Mouse (Mus musculus) heart, embryonic 12.5 days (tissue): ENCODE data around the gene Ston2. TPM values are rescaled to one million over a fixed set of nuclear protein-coding genes. Genes with fewer than 3 reads are reported as not detected.
A peak's percentile ranks its signal among the peaks of the same experiment; 100 is the strongest.

Experiments
- ATAC-seq: fragments of 200-750 bp; cut with Nextera tagmentation; 2 replicates; pipeline ENCODE4 v1.8.0; 2017; ENCODE audit warnings: moderate TSS enrichment, moderate library complexity; ENCODE audit not compliant: insufficient number of reproducible peaks, low FRiP score
- H3K27ac ChIP-seq: fragments of 300-500 bp; sonication (generic); 2 replicates; pipeline ENCODE4 v1.5.1; 2016; ENCODE audit warnings: mild to moderate bottlenecking, moderate library complexity; ENCODE audit not compliant: poor library complexity, severe bottlenecking
- H3K27me3 ChIP-seq: fragments of 300-500 bp; sonication (generic); replicated peaks from 2 replicates; pipeline ENCODE4 v1.6.1; 2016; ENCODE audit warnings: mild to moderate bottlenecking, moderate library complexity
- H3K36me3 ChIP-seq: fragments of 300-500 bp; sonication (generic); 2 replicates; pipeline ENCODE4 v1.6.1; 2016; ENCODE audit warnings: mild to moderate bottlenecking, moderate library complexity
- H3K4me1 ChIP-seq: fragments of 300-500 bp; sonication (generic); replicated peaks from 2 replicates; pipeline ENCODE4 v1.6.1; 2016; ENCODE audit warnings: mild to moderate bottlenecking
- H3K4me2 ChIP-seq: fragments of 300-500 bp; sonication (generic); 2 replicates; pipeline ENCODE4 v1.6.1; 2016; ENCODE audit warnings: mild to moderate bottlenecking, moderate library complexity
- H3K4me3 ChIP-seq: fragments of 300-500 bp; sonication (generic); 2 replicates; pipeline ENCODE4 v1.5.1; 2016; ENCODE audit warnings: mild to moderate bottlenecking
- H3K9ac ChIP-seq: fragments of 300-500 bp; sonication (generic); 2 replicates; pipeline ENCODE4 v1.6.1; 2016; ENCODE audit warnings: mild to moderate bottlenecking, moderate library complexity
- H3K9me3 ChIP-seq: fragments of 300-500 bp; sonication (generic); replicated peaks from 2 replicates; pipeline ENCODE4 v1.6.1; 2016; ENCODE audit warnings: mild to moderate bottlenecking, moderate library complexity
- WGBS: fragments of 180-500 bp; shearing (Covaris S2); methylation state at CpG from one replicate; pipeline ENCODE4 v1.1.7; 2016; 5-methylcytosine and 5-hydroxymethylcytosine counted together
- polyA plus RNA-seq: library from polyadenylated mRNA; unstranded; fragments of >200 nt; fragmentation: Nextera tagmentation; extraction: Ambion mirVana; gene quantifications from 2 replicates; pipeline ENCODE4 v1.2.1, GENCODE M21; 2016

Ston2 gene
- polyA plus RNA-seq, 1 experiment from 2014 or later: 4.9 TPM

DNA sequence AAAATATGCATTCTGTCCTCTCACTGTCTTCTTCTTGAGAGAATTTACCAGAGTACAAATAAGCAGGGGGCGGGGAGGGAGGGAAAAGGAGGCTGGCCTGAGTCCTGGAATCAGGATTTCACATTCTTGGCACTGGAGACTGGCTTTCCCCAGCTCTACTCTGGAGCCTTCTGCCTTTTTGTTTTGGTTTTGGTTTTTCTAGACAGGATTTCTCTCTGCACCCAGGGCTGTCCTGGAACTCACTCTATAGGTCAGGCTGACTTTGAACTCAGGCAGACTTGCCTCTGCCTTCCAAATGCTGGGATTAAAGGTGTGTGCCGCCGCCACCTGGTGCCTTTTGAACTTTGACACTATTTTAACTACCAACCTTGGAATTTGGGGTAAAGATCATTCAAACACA, 149.8 kb downstream of the Ston2 start:
- Histone ChIP-seq H3K9me3 (no peaks in the 10 kb centered on the region), H3K27ac (no peak overlapping the region), H3K9ac (no peak overlapping the region), H3K4me1 (peaks cover 12% of the 10 kb centered on the region), H3K27me3 (0 out of 2 replicates have a peak, but pooled peaks cover 4% of the 10 kb centered on the region), H3K4me3 (no peak overlapping the region), H3K36me3 (no peaks in the 10 kb centered on the region), H3K4me2 (no peak overlapping the region)
- WGBS: 73% methylated on average over 3 of the region's 3 CpGs
- no peak for ATAC-seq

DNA sequence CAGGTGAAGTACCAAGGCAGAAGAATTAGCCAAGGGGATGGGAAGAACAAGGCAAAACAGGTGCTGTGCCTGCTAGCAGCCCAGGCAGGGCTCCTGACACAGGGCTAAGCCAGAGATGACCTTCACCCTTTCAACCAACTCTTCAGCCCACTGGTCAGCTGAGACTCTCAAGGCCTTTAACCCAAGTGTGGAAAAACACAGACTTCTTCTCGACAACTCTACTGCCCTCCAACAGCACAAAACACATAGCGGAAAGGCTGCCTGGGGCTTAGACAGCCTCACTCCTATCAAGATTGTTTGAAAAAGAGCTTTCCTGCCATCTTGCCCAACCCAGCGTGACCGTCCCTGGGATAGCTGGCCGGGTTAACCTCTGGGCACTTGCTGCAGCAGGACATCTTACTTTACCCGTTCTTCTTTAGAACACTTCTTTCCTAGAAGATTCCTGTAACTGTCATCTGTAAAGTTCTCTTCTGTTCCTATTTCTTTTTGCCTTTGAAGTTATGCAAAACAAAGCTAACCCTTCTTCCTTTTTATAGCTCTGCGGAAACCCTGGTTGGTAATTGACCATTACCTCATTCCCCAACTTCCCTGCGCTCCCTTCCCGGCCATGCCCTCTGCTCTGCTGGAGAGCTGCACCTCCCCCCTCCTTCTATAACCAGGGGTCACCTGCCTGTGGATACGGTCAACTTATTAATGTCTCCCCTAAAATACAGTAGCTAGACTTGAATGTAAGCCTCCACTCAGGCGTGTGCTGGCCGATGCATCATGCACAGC, 150.9 kb downstream of the Ston2 start:
- no peak for ATAC-seq
- Histone ChIP-seq H3K4me3 (no peak overlapping the region), H3K9me3 (no peaks in the 10 kb centered on the region), H3K4me2 (no peak overlapping the region), H3K27me3 (0 out of 2 replicates have a peak, but pooled peaks cover 4% of the 10 kb centered on the region), H3K4me1 (peaks cover 12% of the 10 kb centered on the region), H3K9ac (no peak overlapping the region), H3K27ac (no peak overlapping the region), H3K36me3 (no peaks in the 10 kb centered on the region)
- 84% methylated on average over 12 of the region's 12 CpGs for WGBS

DNA sequence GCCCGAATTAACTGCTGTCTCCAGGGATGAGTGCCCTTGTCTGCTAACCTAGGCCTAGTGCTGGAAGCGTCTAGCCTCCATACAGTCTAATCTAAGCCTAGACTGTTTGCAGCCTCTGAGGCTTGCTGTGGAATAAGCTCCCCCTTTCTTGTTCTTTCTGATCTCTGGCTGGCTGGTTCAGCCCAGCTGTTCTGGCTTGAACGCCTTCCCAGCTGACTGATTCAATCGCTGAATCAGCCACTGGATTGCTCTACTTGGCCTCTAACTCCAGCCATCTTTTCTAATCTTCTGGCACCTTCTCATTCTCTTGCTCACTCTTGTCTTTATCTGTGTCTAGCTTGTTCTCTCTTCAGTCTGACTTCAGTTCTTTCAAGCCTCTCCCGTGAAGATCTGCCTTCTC, 161.7 kb downstream of the Ston2 start:
- Histone ChIP-seq H3K4me3 (no peak overlapping the region), H3K4me2 (no peak overlapping the region), H3K9ac (no peak overlapping the region), H3K4me1 (no peaks in the 10 kb centered on the region), H3K9me3 (no peaks in the 10 kb centered on the region), H3K27me3 (no peaks in the 10 kb centered on the region), H3K36me3 (no peaks in the 10 kb centered on the region), H3K27ac (no peak overlapping the region)
- no peak for ATAC-seq
- WGBS: 69% methylated on average over 5 of the region's 5 CpGs

DNA sequence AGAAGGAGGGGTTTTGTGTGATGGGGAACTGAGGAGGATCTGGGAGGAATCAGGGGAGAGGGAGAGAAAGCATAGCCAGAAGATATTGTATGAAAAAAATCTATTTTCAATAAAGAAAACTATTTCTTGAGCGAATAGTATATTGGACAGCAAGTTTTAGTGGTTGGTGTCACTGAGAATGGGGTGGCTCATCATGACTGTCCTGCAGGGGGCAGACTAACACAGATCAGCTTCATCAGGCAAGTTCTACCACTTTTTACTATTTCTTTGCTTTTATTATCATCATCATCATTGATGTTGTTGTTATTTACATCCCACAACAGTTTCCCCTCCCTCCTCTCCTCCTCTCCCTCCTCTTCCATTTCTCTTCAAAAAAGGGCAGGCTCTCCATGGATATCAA, 163.2 kb downstream of the Ston2 start:
- Histone ChIP-seq H3K36me3 (no peaks in the 10 kb centered on the region), H3K9me3 (no peaks in the 10 kb centered on the region), H3K4me1 (no peaks in the 10 kb centered on the region), H3K4me2 (no peak overlapping the region), H3K27me3 (no peaks in the 10 kb centered on the region), H3K27ac (no peak overlapping the region), H3K9ac (no peak overlapping the region), H3K4me3 (no peak overlapping the region)
- 62% methylated on average over 1 of the region's 1 CpGs for WGBS
- ATAC-seq: no peak

DNA sequence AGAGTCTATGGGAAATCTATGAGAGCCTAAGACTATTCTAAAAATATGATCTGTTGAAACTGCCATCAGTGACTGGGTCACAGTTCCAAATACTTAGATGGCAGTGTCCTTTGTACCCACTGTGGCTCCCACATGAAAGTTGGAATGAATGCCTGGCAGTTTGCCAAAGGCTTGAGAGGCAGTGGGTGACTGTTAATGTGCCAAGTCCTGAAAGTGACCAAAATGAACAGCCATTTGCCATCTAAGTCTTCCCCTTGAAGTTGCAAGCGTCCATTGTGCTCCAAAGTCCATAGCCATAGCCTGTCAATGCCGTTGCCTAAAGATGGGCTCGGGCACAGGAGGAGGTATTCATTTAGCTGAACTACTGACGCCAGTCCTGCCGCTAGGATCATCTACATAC, 178.8 kb downstream of the Ston2 start:
- Histone ChIP-seq H3K9ac (no peak overlapping the region), H3K4me3 (no peak overlapping the region), H3K4me2 (no peak overlapping the region), H3K27ac (no peak overlapping the region), H3K36me3 (no peaks in the 10 kb centered on the region), H3K4me1 (no peaks in the 10 kb centered on the region), H3K27me3 (no peaks in the 10 kb centered on the region), H3K9me3 (peaks cover 7% of the 10 kb centered on the region; the same call in 1 of the 2 replicates)
- 76% methylated on average over 5 of the region's 5 CpGs for WGBS
- ATAC-seq: no peak

DNA sequence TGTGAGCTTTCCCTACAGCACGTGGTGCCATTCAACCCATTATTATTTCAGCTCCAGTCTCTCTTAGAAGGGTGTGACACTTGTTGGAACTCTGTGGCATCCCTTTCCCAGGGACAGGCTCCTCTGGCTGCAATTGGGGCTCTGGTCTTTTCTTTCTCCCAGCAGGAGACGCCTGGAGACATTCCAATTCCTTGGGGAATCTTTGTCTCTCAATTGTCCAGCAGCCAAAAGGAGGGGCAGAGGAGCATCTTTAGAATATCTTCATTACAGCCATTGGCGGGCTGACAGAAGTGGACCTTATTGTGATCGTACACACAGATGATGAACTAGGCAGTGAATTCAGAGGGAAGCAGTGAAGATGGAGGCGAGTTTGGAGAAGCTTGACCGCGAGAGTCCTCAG, 180.5 kb downstream of the Ston2 start:
- Histone ChIP-seq H3K4me3 (no peak overlapping the region), H3K4me2 (no peak overlapping the region), H3K9me3 (peaks cover 7% of the 10 kb centered on the region; the same call in 1 of the 2 replicates), H3K36me3 (no peaks in the 10 kb centered on the region), H3K9ac (no peak overlapping the region), H3K4me1 (no peaks in the 10 kb centered on the region), H3K27ac (no peak overlapping the region), H3K27me3 (no peaks in the 10 kb centered on the region)
- 76% methylated on average over 7 of the region's 7 CpGs for WGBS
- no peak for ATAC-seq

DNA sequence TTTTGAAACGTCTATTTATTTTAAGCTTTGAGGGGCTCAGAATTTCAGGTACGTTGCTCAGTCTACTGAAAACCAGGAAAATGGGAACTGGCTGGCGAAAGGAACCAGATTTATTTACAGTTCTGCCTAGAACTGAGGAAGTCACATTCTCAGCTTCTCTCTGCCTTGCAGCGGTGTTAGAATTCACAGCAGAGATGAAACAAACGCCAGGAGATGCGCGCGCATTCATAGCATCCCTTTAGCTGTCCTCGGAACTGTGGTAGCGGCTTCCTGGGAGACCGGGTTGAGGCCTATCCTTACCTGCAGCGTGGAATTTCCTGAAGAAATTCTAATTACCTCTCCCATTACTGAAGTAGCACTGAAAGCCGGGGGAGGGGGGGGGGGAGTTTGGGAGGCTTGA, 181.5 kb downstream of the Ston2 start:
- WGBS: 78% methylated on average over 13 of the region's 13 CpGs
- no peak for ATAC-seq
- Histone ChIP-seq H3K4me2 (no peak overlapping the region), H3K9ac (no peak overlapping the region), H3K36me3 (no peaks in the 10 kb centered on the region), H3K4me3 (no peak overlapping the region), H3K27ac (no peak overlapping the region), H3K27me3 (no peaks in the 10 kb centered on the region), H3K9me3 (peaks cover 7% of the 10 kb centered on the region; the same call in 1 of the 2 replicates), H3K4me1 (no peaks in the 10 kb centered on the region)

DNA sequence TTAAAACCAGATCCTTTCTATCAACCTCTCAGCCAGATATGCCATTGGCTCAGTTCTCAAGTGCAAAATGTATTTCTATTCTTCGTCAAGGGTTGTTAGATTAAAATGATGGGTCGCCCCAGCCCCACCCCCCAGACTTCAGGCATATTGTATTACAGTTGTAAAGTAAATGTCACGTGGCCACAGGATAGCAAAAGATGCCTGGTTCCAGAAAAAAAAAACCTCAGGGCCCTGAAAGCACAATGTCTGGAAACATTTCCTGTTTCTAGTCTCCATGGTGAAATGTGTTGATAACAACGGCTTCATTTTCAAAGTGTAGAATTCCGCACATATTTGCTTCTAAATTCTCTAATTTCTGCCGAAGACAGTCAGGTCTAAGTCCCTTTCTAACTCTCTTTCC, 183.6 kb downstream of the Ston2 start:
- peak; percentile 39; the same call in 1 of the 2 replicates for ATAC-seq
- Histone ChIP-seq H3K9ac (no peak overlapping the region), H3K9me3 (peaks cover 7% of the 10 kb centered on the region; the same call in 1 of the 2 replicates), H3K4me3 (no peak overlapping the region), H3K27me3 (no peaks in the 10 kb centered on the region), H3K4me1 (no peaks in the 10 kb centered on the region), H3K36me3 (no peaks in the 10 kb centered on the region), H3K4me2 (peak overlapping the region; percentile 24; the same call in 1 of the 2 replicates), H3K27ac (no peak overlapping the region)
- WGBS: 38% methylated on average over 6 of the region's 6 CpGs

DNA sequence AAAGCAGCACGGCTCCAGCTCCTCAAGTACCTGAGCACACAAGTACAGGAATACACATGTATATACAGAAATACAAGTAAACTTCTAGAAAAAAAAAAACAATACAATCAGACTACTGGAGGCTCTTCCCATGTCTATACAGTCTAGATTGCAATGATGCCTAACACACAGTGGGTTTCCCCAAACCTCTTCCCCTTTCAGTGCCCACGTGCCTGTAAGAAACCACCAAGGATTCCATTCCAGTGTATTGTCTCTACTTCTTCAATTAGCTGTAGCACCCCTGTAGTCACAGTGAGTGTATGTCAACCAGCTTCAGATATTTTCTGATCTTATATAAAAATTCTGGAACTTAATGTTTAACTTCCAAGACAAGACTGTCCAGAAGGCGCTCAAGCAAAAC, 196.1 kb downstream of the Ston2 start:
- H3K27ac ChIP-seq: no peak overlapping the region
- WGBS: 93% methylated on average over 3 of the region's 3 CpGs
- no peaks in the 10 kb centered on the region for H3K9me3 ChIP-seq
- no peaks in the 10 kb centered on the region for H3K36me3 ChIP-seq
- peaks cover 7% of the 10 kb centered on the region for H3K4me1 ChIP-seq
- H3K9ac ChIP-seq: no peak overlapping the region
- no peak overlapping the region for H3K4me3 ChIP-seq
- no peak overlapping the region for H3K4me2 ChIP-seq
- H3K27me3 ChIP-seq: no peaks in the 10 kb centered on the region
- ATAC-seq: no peak

DNA sequence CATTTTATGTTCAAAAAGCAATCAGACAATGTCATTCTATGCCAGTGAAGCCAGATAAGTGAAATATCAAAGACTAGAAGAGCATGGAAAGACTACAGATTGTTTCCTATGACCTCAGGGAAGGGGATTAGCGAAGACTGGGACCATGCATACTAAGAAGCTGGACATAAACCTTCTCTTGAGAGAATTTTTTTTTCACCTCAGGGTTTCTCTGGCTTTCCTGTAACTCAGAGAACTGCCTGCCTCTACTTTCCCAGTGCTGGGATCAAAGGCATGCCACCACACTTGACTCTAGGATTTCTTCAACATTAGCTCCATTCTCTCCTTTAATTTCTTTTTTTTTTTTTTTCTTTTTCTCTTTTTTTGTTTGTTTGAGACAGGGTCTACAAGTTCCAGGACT, 197.0 kb downstream of the Ston2 start:
- ATAC-seq: no peak
- H3K27ac ChIP-seq: peak overlapping the region; percentile 100
- no peaks in the 10 kb centered on the region for H3K36me3 ChIP-seq
- peak overlapping the region; percentile 61 for H3K4me2 ChIP-seq
- 84% methylated on average over 1 of the region's 1 CpGs for WGBS
- peaks cover 11% of the 10 kb centered on the region for H3K4me1 ChIP-seq
- 0 out of 2 replicates have a peak overlapping the region, but pooled peaks have one; percentile 99 for H3K4me3 ChIP-seq
- no peaks in the 10 kb centered on the region for H3K9me3 ChIP-seq
- H3K9ac ChIP-seq: no peak overlapping the region; the same call in 1 of the 2 replicates
- H3K27me3 ChIP-seq: no peaks in the 10 kb centered on the region

DNA sequence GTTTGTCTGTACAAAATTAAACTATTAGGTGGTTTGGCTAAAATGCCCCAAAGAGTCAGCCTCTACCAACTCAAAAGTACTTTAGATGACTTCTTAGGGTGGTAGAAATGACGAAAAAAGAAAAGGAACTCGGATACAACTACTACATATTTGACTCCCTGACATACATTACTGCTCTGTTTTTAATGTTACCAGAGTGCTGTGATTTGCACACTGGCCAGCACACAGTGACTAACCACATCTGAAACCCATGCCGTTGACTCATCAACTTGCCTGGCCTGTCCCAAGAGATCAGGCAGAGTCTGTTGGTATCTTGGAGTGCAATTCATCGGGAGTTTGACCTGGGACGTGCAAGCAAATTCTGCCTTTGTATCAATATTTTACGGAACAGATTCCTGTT, 197.5 kb downstream of the Ston2 start:
- H3K4me2 ChIP-seq: peak overlapping the region; percentile 61
- peak overlapping the region; percentile 100 for H3K27ac ChIP-seq
- 0 out of 2 replicates have a peak, but pooled peaks cover 2% of the 10 kb centered on the region for H3K9me3 ChIP-seq
- no peak for ATAC-seq
- H3K4me1 ChIP-seq: peaks cover 11% of the 10 kb centered on the region
- H3K27me3 ChIP-seq: no peaks in the 10 kb centered on the region
- peaks cover 3% of the 10 kb centered on the region for H3K36me3 ChIP-seq
- peak overlapping the region; percentile 76 for H3K9ac ChIP-seq
- H3K4me3 ChIP-seq: peak overlapping the region; percentile 99
- 28% methylated on average over 6 of the region's 6 CpGs for WGBS
